Mouse (Mus musculus): Measurements from ENCODE around the gene Gm20388.

- TF ChIP-seq EP300 (IDR thresholded peaks at IDR 0.05; ENCODE audit: low read depth) (no peak), CTCF (IDR thresholded peaks at IDR 0.05; ENCODE audit: low read depth) (no peak)
These were observed 539.0 kb downstream of the Gm20388 start for GRCm38 (mm10) chr8:120449608-120450031.
